Mouse (Mus musculus): ENCODE data around the gene Nol4l. TPM values are rescaled to one million over a fixed set of nuclear protein-coding genes. Genes with fewer than 3 reads are reported as not detected.

The Nol4l gene
- polyA plus RNA-seq, 1 experiment from 2014 or later, result 27.9 TPM

- Histone ChIP-seq H3K9ac (ENCODE audit: low read length) (no peak overlapping the region), H3K27ac (ENCODE audit: low read depth) (peak overlapping the region; percentile 81), H3K4me1 (replicated peaks; ENCODE audit: control insufficient read depth, insufficient read depth, low read length) (peaks cover 88% of the 10 kb centered on the region), H3K4me2 (ENCODE audit: low read length) (peak overlapping the region; percentile 32), H3K9me3 (ENCODE audit: control insufficient read depth, low read length) (no peaks in the 10 kb centered on the region), H3K36me3 (ENCODE audit: control insufficient read depth, insufficient read depth, low read length) (peaks cover 23% of the 10 kb centered on the region), H3K27me3 (replicated peaks; ENCODE audit: control insufficient read depth, insufficient read depth, low read length) (no peaks in the 10 kb centered on the region), H3K4me3 (ENCODE audit: low read depth, low read length) (no peak overlapping the region)
- ATAC-seq (replicated peaks; ENCODE audit: low FRiP score, low TSS enrichment, low read depth), result 0 out of 2 replicates have a peak, but pooled peaks have one; percentile 7
- 11% methylated on average over 6 of the region's 6 CpGs for WGBS
- no peak for DNase-seq (ENCODE audit: low spot score)
Measured at GRCm38 (mm10) chr2:153436641-153437305, 93.0 kb downstream of the Nol4l start.

- ATAC-seq (replicated peaks; ENCODE audit: low FRiP score, low TSS enrichment, low read depth), result peak; percentile 73
- Histone ChIP-seq H3K4me2 (ENCODE audit: low read length) (no peak overlapping the region; the same call in 1 of the 2 replicates), H3K36me3 (ENCODE audit: control insufficient read depth, insufficient read depth, low read length) (peaks cover 38% of the 10 kb centered on the region), H3K4me1 (replicated peaks; ENCODE audit: control insufficient read depth, insufficient read depth, low read length) (peaks cover 72% of the 10 kb centered on the region), H3K27me3 (replicated peaks; ENCODE audit: control insufficient read depth, insufficient read depth, low read length) (no peaks in the 10 kb centered on the region), H3K9ac (ENCODE audit: low read length) (no peak overlapping the region), H3K27ac (ENCODE audit: low read depth) (peak overlapping the region; percentile 81), H3K4me3 (ENCODE audit: low read depth, low read length) (no peak overlapping the region), H3K9me3 (ENCODE audit: control insufficient read depth, low read length) (no peaks in the 10 kb centered on the region)
- DNase-seq (ENCODE audit: low spot score), result no peak
- WGBS, result 21% methylated on average over 9 of the region's 9 CpGs
Measured at GRCm38 (mm10) chr2:153434880-153435831, 94.6 kb downstream of the Nol4l start.

DNA sequence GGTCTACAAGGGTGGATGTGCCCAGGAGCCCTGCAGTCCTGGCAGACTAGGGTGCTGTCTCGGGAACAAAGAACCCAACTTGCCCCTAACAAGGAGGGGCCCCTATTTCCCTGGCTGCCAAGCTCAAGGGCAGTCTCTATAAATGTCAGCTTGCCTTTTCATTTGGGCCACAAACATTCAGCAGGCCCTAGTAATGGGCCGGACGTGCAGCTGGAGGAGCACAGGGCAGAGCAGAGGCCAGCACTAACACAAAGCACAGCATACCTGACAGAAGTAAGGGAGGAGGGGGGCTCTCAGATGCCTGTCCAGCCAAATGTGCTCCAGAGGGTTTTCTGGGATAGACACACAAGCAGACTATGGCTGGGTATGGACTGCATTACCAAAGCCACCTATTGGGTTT lies 95.9 kb downstream of the Nol4l start:
- H3K27ac ChIP-seq (ENCODE audit: low read depth), result no peak overlapping the region
- no peak overlapping the region for H3K9ac ChIP-seq (ENCODE audit: low read length)
- no peak overlapping the region for H3K4me3 ChIP-seq (ENCODE audit: low read depth, low read length)
- no peaks in the 10 kb centered on the region for H3K9me3 ChIP-seq (ENCODE audit: control insufficient read depth, low read length)
- 24% methylated on average over 3 of the region's 3 CpGs for WGBS
- ATAC-seq (replicated peaks; ENCODE audit: low FRiP score, low TSS enrichment, low read depth) (no peak), DNase-seq (ENCODE audit: low spot score) (no peak)
- peaks cover 68% of the 10 kb centered on the region for H3K4me1 ChIP-seq (replicated peaks; ENCODE audit: control insufficient read depth, insufficient read depth, low read length)
- H3K4me2 ChIP-seq (ENCODE audit: low read length), result 0 out of 2 replicates have a peak overlapping the region, but pooled peaks have one; percentile 0
- H3K27me3 ChIP-seq (replicated peaks; ENCODE audit: control insufficient read depth, insufficient read depth, low read length), result no peaks in the 10 kb centered on the region
- H3K36me3 ChIP-seq (ENCODE audit: control insufficient read depth, insufficient read depth, low read length), result peaks cover 46% of the 10 kb centered on the region

DNA sequence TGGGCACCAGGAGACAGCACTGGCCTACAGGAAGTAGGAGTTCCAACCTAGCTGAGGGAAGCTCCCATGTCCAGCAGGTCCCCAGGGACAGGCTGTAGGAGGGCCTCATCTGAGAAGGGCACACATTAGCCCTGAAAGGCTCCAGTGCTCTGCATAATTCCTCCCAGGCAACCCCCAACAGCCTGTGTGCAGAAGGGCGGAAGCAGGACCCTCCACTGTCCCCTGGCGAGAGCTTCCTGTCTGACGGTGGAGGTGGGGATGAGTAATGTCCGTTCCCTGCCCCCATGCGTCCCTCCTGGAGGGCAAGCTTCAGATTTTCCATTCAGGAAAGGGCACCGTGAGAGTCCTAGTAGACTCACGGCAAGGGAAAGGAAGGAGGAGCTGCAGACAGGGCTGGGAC lies 97.3 kb downstream of the Nol4l start:
- no peak for ATAC-seq (replicated peaks; ENCODE audit: low FRiP score, low TSS enrichment, low read depth)
- Histone ChIP-seq H3K9me3 (ENCODE audit: control insufficient read depth, low read length) (no peaks in the 10 kb centered on the region), H3K4me2 (ENCODE audit: low read length) (no peak overlapping the region), H3K9ac (ENCODE audit: low read length) (no peak overlapping the region), H3K4me3 (ENCODE audit: low read depth, low read length) (no peak overlapping the region), H3K27ac (ENCODE audit: low read depth) (peak overlapping the region; percentile 18; the same call in 1 of the 2 replicates), H3K27me3 (replicated peaks; ENCODE audit: control insufficient read depth, insufficient read depth, low read length) (no peaks in the 10 kb centered on the region), H3K36me3 (ENCODE audit: control insufficient read depth, insufficient read depth, low read length) (peaks cover 56% of the 10 kb centered on the region), H3K4me1 (replicated peaks; ENCODE audit: control insufficient read depth, insufficient read depth, low read length) (peaks cover 67% of the 10 kb centered on the region)
- no peak for DNase-seq (ENCODE audit: low spot score)
- WGBS, result 21% methylated on average over 7 of the region's 7 CpGs

DNA sequence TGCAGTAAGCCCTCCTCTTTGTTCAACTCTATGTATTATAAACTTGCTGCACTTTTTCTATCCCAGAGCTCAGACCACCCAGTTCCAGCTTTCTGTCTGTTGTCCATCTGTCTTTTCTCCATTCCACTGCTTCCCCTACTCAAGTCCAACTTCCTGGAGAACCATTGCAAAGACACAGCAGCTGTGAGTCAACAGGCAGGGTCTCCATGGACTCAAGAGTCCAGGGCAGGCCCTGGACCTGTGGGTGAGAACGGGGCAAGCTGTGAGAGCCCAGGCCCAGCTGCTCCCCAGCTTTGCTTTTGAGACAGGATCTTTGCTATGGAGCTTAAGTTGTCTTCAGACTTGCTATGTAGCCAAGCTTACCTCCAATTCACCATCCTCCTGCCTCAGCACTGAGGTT lies 99.2 kb downstream of the Nol4l start:
- no peak overlapping the region for H3K9ac ChIP-seq (ENCODE audit: low read length)
- no peak for ATAC-seq (replicated peaks; ENCODE audit: low FRiP score, low TSS enrichment, low read depth)
- H3K4me1 ChIP-seq (replicated peaks; ENCODE audit: control insufficient read depth, insufficient read depth, low read length), result peaks cover 63% of the 10 kb centered on the region
- peaks cover 56% of the 10 kb centered on the region for H3K36me3 ChIP-seq (ENCODE audit: control insufficient read depth, insufficient read depth, low read length)
- no peak for DNase-seq (ENCODE audit: low spot score)
- no peaks in the 10 kb centered on the region for H3K27me3 ChIP-seq (replicated peaks; ENCODE audit: control insufficient read depth, insufficient read depth, low read length)
- H3K4me3 ChIP-seq (ENCODE audit: low read depth, low read length), result no peak overlapping the region
- 77% methylated on average over 1 of the region's 1 CpGs for WGBS
- H3K4me2 ChIP-seq (ENCODE audit: low read length), result no peak overlapping the region
- no peaks in the 10 kb centered on the region for H3K9me3 ChIP-seq (ENCODE audit: control insufficient read depth, low read length)
- no peak overlapping the region for H3K27ac ChIP-seq (ENCODE audit: low read depth)

GRCm38 (mm10) chr2:153428485-153428884 lies 101.3 kb downstream of the Nol4l start:
- no peaks in the 10 kb centered on the region for H3K9me3 ChIP-seq (ENCODE audit: control insufficient read depth, low read length)
- 46% methylated on average over 2 of the region's 2 CpGs for WGBS
- no peak overlapping the region for H3K9ac ChIP-seq (ENCODE audit: low read length)
- ATAC-seq (replicated peaks; ENCODE audit: low FRiP score, low TSS enrichment, low read depth) (no peak), DNase-seq (ENCODE audit: low spot score) (no peak)
- H3K4me2 ChIP-seq (ENCODE audit: low read length), result no peak overlapping the region
- H3K4me3 ChIP-seq (ENCODE audit: low read depth, low read length), result no peak overlapping the region
- peak overlapping the region; percentile 16; the same call in 1 of the 2 replicates for H3K27ac ChIP-seq (ENCODE audit: low read depth)
- H3K27me3 ChIP-seq (replicated peaks; ENCODE audit: control insufficient read depth, insufficient read depth, low read length), result no peaks in the 10 kb centered on the region
- H3K4me1 ChIP-seq (replicated peaks; ENCODE audit: control insufficient read depth, insufficient read depth, low read length), result peaks cover 59% of the 10 kb centered on the region
- H3K36me3 ChIP-seq (ENCODE audit: control insufficient read depth, insufficient read depth, low read length), result peaks cover 57% of the 10 kb centered on the region

DNA sequence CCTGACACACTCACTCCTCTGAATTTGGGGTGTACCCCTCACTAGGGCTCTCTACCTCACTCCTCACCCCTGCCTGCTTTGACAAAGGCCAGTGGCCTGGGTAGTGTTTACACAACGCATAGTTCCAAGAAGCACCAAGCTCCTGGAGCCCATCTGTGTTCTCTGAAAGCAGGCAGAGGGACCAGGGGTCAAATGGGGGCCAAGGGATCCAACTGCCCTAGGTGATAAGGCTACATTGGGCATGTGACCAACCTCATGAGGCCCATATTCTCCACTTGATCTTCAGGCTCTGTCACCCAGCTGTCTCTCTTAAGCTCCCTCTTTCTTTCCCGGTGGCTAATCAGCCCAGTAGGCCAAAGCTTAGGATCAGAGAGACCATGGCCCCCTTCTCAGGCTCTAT lies 102.8 kb downstream of the Nol4l start:
- 0 out of 2 replicates have a peak overlapping the region, but pooled peaks have one; percentile 5 for H3K4me2 ChIP-seq (ENCODE audit: low read length)
- no peaks in the 10 kb centered on the region for H3K9me3 ChIP-seq (ENCODE audit: control insufficient read depth, low read length)
- WGBS, result 7% methylated on average over 2 of the region's 2 CpGs
- ATAC-seq (replicated peaks; ENCODE audit: low FRiP score, low TSS enrichment, low read depth), result peak; percentile 25; the same call in 1 of the 2 replicates
- no peaks in the 10 kb centered on the region for H3K27me3 ChIP-seq (replicated peaks; ENCODE audit: control insufficient read depth, insufficient read depth, low read length)
- peak overlapping the region; percentile 57 for H3K27ac ChIP-seq (ENCODE audit: low read depth)
- H3K4me1 ChIP-seq (replicated peaks; ENCODE audit: control insufficient read depth, insufficient read depth, low read length), result peaks cover 55% of the 10 kb centered on the region
- no peak for DNase-seq (ENCODE audit: low spot score)
- H3K4me3 ChIP-seq (ENCODE audit: low read depth, low read length), result no peak overlapping the region
- no peak overlapping the region for H3K9ac ChIP-seq (ENCODE audit: low read length)
- peaks cover 43% of the 10 kb centered on the region for H3K36me3 ChIP-seq (ENCODE audit: control insufficient read depth, insufficient read depth, low read length)

DNA sequence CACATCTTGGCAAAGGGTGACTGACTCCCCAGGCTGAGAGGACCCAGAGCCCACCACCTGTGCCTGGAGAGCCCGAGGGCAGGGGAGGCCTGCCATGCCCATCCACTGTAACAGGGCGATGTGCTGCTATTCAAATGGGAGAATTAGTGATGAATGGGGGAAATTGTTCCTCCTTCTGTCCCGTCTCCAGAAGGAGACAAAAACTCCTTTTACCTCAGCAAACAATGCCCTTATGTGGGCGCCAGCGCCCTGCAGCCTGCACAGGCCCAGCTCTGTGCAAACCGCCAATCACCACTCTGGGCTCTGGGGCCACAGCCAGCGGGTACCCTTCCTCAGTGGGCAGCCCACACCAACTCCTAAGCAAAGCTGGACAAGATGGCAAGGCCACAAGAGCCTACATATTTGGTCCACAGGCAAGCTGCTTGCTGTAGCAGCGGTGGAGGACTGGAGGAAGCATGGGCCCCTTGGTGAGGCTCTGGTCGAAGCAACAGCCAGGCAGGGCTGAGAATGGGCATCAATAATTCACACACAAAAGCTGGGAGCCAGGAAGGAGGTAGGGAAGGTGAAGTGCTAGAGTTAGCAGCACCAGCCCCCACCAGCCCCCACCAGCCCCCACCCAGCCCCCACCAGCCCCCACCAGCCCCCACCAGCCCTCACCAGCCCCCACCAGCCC lies 103.6 kb downstream of the Nol4l start:
- WGBS, result 39% methylated on average over 9 of the region's 9 CpGs
- H3K27ac ChIP-seq (ENCODE audit: low read depth), result peak overlapping the region; percentile 79
- H3K4me1 ChIP-seq (replicated peaks; ENCODE audit: control insufficient read depth, insufficient read depth, low read length), result peaks cover 54% of the 10 kb centered on the region
- H3K9me3 ChIP-seq (ENCODE audit: control insufficient read depth, low read length), result no peaks in the 10 kb centered on the region
- H3K36me3 ChIP-seq (ENCODE audit: control insufficient read depth, insufficient read depth, low read length), result peaks cover 38% of the 10 kb centered on the region; the same call in 1 of the 2 replicates
- no peak overlapping the region for H3K4me2 ChIP-seq (ENCODE audit: low read length)
- ATAC-seq (replicated peaks; ENCODE audit: low FRiP score, low TSS enrichment, low read depth), result 0 out of 2 replicates have a peak, but pooled peaks have one; percentile 0
- H3K27me3 ChIP-seq (replicated peaks; ENCODE audit: control insufficient read depth, insufficient read depth, low read length), result no peaks in the 10 kb centered on the region
- H3K4me3 ChIP-seq (ENCODE audit: low read depth, low read length), result no peak overlapping the region
- H3K9ac ChIP-seq (ENCODE audit: low read length), result no peak overlapping the region
- no peak for DNase-seq (ENCODE audit: low spot score)

Measured in intestine, embryonic 14.5 days (tissue).